Mouse (Mus musculus) c-Kit-positive CD71-negative TER-119-negative erythroid progenitor cells, embryonic 14.5 days (primary cell): ENCODE measurements around the gene Ubac2.
A peak's percentile ranks its signal among the peaks of the same experiment; 100 is the strongest.

Experiments used
- DNase-seq: peaks from one replicate; pipeline ENCODE4 v3.0.0-alpha.2; 2013; ENCODE audit warnings: low read depth

Gene Ubac2

DNA sequence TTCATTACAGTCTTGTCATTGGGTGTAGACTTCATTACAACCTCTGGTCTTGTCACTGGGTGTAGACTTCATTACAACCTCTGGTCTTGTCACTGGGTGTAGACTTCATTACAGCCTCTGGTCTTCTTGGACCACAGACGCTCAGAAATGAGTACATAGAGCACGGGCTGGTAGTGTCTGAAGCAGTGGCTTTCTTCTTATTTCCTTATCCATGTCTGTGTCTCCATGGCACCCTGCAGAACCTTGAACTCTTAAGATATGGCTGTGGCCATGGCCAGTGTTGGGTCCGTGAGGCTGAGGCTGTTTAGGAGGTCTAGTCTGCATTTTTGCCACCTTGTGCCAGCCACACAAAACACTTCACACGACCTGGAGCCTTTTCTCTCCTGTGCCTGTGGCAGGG is 129.8 kb downstream of the Ubac2 start:
- no peak for DNase-seq

DNA sequence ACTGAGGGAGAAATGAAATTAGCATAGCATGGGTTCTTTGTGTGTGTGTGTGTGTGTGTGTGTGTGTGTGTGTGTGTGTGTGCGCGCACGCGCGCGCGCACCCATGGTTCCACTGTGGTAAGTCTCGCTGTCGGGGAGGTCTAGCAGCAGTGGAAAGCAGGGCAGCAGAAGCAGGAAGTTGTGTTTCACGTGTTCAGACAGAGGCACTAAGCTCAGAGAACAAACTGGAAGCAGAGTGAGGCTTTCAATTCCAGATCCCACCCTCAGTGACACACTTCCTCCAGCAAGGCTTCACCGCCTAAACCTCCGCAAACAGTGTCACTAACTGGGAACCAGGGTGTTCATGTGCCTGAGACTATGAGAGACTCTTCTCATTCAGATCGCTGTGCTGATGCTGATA is 131.1 kb downstream of the Ubac2 start:
- no peak for DNase-seq

DNA sequence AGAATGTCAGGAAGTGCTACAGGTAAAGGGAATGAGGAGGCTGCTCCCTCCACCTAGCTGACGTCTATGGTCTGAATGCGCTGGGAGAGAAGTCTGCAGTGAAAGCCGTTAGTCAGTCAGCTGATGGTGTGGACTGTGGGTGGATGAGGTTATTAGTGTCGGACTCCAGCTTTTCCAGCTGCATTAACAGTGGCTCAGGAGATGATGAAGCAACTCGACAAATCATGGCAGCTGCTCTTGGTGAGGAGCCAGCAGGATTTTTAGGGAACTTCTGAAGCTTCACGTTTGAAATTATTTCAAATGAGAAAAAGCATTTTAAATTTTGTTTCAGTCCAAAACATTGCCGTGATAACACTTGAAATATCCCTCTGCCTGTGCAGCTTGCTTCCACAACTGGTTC is 131.9 kb downstream of the Ubac2 start:
- no peak for DNase-seq

DNA sequence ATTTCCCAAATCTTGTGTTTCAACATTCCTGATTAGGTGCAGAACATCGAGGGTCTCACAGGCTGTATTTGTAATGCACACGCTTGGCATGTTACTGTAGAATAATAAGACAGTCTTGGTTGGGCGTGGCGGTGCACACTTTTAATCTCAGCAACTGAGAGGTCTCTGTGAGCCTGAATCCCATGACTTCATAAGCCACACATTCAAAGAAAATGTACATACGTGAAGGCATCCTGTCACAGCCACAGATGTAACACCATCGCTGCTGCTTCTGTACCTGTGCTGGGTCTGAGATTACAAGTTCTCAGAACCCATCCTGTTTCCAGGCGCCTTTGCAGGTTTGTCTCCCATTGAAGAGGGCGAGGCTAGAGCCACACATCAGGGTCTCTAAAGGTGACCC is 133.3 kb downstream of the Ubac2 start:
- DNase-seq: no peak

DNA sequence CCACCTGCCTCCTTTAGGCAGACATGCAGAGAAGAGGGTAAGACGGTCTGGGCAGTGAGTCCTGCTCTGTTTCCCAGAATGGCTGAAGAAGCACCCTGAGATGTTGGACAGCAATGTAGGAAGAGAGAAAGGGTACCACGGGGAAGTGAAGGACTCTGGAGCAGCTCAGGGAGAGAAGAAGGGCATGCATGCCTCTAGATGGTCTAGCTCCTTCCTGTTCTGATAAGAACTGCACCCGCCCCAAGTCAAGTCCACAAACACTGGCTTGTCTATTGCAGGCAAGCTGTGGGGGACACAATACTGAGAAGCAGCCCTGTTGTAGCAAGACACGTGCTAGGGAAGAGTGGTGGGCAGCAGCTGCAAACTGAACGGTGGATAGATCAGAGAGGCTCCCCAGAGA is 133.8 kb downstream of the Ubac2 start:
- no peak for DNase-seq

DNA sequence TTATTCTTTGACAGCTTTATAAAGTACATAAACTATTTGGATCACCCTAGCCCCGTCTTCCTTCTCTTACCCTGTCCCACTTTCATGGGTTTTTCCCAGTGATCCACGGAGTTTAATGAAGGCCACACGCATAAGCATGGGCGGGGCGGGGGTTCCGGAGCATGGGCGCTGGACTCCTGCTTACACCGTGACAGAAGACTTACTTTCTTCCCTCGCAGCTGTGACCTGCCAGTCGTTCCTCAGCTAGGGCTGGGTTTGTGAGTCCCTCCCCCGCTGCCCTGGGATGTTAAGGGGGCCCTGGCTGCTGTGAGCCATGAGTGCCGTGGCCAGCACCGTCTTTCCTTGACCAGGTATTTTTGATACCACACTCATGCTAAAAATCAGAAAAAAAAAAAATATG is 134.4 kb downstream of the Ubac2 start:
- no peak for DNase-seq

DNA sequence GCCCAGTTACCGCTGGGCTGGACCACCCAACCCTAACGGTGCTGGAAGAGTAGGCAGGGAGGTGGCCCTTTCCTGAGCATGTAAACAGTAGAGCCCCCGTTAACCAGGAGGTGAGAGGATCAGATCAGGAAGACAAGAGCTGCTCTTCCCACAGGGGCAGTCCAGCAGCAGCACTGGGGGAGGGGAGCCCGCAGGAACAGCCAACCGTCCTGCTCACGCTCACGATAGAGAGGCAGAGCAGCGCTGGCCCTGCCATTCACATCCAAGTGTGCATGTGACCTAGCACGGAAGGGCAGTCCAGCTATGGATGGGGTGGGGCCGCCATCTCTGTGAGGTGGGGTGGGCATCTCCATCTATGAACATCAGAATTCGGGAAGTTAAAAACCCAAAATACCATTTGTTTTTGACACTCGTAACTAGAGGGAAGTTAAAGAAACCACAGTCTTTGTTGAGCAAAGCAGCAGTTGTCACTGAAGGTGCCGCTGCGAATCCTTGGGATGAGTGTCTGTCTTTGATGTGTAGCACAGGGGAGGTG is 135.1 kb downstream of the Ubac2 start:
- DNase-seq: peak; percentile 50

DNA sequence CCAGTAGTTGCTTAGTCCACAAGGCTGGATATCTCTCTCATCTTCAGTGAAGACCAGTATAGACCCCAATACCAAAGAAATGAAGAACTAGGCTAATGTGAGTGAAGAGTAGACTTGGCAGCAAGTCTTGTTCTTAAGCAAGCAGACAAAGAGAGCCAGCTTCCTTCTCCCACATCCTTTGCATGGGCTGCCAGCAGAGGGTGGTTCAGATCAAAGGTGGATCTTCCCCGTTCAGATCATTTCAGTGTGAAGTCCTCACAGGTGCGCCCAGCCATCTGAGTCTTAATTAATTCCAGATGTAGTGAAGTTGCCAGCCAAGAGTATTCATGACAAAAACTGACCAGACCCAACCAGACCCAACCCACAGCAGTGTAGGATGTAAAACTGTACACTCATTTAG is 139.5 kb downstream of the Ubac2 start:
- DNase-seq: no peak

DNA sequence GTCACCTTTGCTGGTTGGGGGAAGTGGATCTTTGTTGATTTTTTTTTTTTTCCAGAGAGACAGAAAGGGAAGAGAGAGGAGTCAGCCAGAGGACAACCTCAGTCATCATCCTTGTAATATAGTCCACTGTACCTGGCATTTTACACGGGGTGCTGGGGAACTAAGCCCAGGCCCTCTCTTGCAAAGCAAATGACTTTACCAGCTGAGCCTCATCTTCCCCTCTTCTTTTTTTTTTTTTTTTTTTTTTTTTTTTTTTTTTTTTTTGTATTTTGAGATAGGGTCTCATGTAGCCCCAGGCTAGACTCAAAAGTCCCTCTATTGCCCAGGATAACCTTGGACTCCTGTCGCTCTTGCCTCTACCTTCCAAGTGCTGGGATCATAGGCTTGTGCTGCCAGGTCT is 141.0 kb downstream of the Ubac2 start:
- no peak for DNase-seq

DNA sequence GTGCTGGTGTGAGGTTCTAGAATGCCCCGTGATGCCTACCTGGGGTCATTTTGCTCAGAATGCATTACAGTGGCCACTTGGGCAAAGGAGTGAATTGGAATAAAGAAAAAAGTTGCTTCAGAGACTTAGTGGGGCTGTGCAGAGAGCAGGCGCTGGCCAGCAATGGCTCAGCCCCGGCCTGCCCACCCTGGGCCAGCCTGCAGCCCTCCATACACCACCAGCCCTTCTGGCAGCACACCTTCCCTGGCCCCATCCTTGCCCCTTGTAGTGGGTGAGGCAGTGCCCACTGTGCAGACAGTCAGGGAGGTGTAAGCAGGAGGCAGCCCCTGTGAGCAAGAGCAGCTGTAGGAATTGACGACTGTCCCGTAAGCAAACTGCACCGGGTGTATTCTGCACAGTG is 142.1 kb downstream of the Ubac2 start:
- no peak for DNase-seq

DNA sequence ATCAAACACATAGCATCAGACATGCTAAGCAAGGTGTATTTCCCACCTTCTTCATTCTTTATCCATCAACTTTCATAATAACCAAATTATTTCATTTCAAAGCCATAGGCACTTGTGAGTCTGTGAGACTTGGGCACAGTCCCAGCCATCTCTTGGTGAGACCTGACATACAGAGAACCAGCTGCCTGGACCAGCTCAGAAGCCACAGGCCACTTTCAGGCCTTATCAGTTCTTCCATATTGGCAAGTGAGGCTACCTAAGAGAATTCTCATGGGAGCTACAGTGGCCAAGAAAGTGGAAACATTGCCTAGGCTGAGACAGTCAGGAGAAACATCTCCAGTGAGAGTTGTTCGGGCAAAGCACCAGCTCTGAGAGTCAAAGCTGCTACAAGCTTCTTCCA is 144.6 kb downstream of the Ubac2 start:
- no peak for DNase-seq

DNA sequence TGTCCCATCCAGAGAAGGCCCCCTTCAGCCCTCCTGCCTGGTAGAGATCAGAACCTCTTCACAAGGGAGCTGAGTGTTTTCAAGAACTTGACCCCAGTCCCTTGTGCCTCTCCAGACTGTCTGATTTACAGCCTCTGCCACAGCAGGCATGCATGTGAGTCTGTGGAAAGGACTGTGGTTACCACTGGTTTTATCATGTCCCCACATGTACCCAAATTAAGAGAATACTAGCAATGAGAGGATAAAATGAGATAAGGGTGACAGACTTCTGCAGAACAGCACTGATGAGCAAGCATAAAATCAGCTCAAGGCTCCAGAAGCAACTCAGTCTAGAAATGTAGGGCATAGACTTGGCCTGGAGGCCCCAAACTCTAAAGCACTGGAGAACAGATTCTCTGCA is 145.5 kb downstream of the Ubac2 start:
- no peak for DNase-seq

DNA sequence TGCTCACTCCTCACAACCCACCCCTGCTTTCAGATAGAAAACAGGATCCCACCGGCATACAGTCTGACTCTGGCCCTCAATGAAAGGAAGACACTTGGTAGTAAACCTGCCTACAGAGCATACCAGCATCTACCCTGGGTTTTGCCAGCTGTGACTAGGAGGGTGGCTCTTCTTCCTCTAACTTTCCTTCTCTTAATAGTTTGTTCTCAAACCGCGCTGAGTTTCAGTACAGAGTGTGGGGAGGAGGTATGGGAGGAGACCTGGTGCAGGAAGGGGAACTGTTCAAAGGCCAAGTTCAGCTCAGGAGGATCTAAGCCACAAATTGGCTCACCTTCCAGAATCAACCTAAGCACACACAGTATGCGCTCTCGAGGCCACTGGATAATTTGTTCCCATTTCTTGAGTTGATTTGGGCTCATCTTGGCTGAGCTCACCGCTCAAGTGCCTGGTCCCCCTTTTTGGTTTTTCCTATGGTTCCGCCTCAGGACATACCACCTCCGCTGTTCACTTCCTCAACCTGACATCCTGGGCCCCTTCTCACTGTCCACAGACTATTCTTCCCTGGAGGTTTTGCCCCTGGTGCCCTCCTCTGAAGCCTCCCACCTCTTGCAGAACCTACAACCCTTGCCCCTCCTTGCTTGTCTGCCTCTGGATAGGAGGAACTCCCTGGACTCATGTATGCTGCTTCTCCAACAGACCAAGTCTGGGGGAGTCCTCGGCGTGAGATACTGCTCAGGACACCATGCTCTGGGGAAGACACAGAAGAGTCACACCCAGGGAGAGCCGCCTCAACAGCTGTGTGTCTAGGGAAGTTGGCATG is 150.7 kb downstream of the Ubac2 start:
- no peak for DNase-seq

DNA sequence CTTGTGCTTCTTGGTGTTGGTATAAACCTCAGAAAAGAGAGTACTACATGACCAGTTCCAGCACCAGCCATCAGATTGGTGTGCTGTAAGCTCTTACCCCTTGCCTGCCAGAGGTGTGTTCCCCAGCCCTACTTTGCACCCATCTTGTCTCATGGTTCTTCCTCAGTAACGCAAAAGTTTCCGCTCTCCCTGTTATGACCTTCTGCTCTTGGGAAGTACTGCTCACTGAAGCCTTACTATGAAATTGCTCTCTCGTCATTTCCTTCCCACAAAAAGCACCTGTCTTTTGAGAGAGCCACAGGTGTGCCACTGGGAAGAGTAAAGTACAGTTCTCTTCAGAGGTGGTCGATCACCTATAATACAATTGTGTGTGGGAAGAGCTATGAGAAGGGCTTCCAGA is 151.4 kb downstream of the Ubac2 start:
- DNase-seq: no peak

DNA sequence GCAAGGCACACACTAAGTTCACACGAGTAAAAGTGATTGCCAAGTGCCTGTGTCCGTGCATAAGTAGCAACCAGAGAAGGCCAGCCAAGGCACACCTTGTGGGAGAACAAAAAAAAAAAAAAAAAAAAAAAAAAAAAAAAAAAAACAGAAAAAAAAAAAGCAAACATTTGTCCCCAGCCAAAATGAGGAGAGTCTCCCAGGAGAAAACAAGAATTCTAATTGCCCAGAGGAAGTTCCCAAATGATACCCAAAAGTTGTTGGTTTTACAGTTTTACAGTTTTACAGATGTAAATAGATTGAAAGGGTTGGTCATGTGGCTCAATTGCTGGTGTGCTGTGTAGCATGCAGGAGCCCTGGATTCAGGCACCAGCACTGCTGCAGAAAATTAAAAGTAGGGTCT is 153.6 kb downstream of the Ubac2 start:
- DNase-seq: no peak

DNA sequence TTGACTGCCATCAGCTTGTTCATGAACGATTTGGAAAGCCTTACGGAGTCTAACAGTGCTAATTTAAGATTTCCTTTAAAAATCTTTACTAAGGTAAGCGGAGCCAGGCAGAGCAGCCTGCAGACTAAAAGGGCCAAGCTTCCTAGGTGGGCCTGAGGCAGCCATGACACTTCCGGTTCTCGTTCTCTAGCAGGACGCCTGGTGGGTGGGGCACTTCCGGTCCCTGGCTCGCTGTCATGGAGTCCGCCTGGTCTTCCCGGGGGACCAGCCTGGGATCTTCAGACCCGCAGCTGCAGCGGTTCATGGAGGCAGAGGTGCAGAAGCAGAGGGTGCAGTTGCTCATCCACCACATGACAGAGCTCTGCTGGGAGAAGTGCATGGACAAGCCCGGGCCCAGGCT is 156.0 kb downstream of the Ubac2 start, which contains the start of gene Timm8a2:
Gene Timm8a2, plus strand, starts transcription at position 224 of the 400 bp plus-strand sequence.
- no peak for DNase-seq

DNA sequence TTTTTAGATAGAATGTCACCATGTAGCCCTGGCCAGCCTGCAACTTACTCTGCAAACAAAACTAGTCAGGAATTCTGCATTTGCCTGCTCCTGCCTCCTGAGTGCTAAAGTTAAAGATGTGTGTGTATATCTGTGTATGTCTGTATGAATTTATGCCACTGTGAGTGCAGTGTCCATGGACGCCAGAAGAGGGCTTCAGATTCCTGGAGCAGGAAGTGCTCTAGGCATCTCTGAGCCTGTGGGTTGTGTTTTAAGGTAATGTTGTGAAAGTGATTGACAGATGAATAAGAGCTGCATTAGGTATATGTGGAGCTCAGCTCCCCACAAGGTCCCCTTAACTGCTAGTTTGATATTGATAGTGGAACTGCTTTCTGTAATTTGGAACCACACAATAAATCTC is 156.8 kb downstream of the Ubac2 start:
- no peak for DNase-seq

DNA sequence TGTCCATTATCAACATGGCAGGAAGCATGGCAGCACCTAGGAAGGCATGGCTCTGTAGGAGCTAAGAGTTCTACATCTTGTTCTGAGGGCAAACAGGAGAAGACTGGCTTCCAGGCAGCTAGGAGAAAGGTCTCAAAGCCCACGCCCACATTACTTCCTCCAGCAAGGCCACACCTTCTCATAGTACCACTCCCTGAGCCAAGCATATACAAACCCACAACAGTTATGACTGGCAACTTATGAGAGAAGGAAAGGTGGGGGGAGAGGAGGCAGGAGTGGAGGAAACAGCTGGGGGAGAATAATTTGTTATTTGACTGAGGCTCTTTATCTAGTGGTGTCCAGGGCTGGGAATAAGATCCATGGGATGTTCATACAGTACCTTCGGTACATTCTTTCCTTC is 157.4 kb downstream of the Ubac2 start:
- DNase-seq: no peak

DNA sequence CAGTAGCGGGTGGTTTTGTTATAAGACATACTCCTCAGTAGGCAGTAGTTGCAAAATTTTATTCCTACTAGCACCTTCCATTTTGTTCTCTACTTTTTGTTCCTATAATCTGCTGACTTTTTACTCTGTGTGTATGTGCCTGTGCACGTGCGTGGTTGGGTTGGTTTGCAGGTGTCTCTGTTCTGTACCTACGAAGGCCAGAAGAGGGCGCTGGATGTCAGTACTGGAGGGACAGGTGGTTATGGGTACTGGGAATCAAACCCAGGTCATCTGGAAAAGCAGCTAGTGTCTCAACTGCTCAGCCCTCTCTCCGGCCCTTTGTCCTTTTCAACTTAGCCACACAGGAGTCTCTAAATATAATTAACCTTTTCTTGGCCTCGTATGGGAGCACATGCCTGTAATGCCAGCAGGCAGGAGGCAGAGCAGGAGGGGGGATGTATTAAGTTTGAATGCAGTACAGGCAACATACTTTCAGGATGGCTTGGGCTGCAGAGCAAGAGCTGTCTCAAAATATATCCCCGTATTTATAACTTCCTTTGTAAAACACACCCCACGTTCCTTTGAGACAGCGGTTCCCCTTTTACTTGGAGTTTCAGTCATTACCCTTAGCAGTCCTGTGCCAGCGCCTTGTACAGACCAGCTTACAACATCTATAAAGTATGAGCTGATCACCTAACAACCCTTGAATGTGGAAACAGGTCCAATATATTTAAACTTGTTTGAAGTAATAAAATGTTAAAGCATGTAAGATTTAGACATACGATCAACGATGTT is 160.6 kb downstream of the Ubac2 start:
- DNase-seq: no peak

DNA sequence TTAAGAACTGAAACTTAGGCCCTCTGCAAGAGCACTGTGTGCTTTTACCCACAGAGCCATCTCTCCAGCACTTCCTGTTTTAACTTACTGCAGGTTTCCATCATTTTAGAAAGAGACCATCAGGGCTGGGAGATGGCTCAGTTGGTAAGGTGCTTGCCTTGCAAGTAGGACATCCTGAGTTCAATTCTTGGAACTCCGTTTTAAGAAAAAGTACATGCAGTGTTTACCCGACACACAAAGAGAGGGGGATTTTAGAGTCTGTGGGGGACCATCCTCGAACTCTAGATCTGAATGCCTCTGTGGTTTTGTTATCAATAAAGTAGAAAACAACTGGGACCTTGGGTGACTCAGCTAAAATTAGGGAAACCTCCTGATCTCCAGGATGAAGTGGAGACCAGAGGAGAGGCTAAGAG is 163.0 kb downstream of the Ubac2 start:
- DNase-seq: no peak

DNA sequence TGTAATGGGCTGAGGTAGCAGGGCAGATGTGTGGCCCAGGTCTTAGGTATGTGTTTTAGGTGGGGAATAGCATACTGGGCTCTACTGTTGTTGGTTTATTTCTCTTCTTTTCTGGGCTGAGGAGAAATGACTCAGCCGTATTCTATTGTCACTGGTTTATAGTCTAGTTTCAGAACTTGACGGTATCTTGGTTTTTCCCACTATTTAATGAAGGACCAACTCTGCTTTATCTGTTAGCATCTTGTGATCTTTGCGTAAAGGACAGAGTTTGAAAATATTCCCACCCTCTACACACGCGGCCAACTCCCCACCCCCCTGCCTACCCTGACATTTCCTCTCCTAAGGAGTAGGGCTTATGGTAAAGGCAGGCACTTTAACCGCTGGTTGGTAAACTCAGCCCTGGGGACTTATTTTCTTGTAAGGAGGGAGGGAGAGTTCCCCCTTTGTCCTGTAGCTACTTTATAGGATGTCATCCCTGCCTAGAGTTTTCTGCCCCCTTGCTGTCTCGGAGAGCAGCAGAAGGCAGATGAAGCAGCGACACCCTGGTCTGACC is 163.8 kb downstream of the Ubac2 start:
- no peak for DNase-seq

DNA sequence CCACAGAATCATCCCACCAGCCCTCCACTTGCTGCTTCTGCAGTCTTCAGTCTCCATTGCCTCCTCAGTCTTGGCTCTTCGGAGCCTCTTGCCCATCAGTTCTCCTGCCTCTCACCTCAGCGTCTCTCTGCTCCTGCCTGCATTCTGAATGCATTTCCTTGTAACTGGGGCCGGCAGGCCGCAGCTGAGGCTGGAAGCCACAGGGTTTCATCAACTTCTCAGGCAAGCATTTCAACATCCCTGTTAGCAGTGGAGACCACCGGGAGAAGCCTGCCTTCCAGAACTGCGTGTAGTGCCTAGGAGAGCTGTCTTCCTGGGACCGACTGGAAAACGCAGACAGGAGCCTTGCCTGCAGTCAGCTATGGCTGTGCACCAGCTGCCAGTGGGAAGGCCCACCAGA is 169.4 kb downstream of the Ubac2 start:
- DNase-seq: no peak

DNA sequence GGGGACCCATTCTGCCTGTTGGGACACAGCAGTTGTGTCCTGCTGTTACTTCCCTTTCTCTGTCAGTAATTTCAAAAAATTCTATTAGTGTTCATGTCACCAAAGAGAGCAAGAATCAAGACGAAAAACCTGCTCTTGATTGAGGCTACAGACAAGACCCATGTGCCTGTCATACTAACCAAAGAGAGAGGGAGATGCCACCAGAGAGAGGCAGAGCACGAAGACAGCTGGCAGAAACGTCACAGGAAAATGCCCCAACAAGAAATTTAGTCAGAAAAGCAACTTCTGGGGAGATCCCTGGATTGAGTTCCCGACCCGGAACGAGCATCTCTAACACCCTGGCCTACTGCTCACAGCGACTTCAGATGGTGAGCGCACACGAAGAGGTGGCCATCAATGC is 170.4 kb downstream of the Ubac2 start:
- no peak for DNase-seq
